Mouse (Mus musculus) midbrain, postnatal 0 days (tissue): ENCODE results near the gene Ndufs3. TPM values are rescaled to one million over a fixed set of nuclear protein-coding genes. Genes with fewer than 3 reads are reported as not detected.
"Not testable (repeated sequence)": the region's sequence is repeated elsewhere in the genome, so short reads cannot be mapped to it uniquely, and the experiment has no call there.

Source experiments
- ATAC-seq: fragments of 200-750 bp; cut with Nextera tagmentation; 2 replicates; pipeline ENCODE4 v1.8.0; 2017; ENCODE audit warnings: moderate number of reproducible peaks, mild to moderate bottlenecking, moderate TSS enrichment, moderate library complexity; ENCODE audit not compliant: low FRiP score
- DNase-seq: peaks from one replicate; pipeline ENCODE4 v3.0.0-alpha.2; 2015; ENCODE audit warnings: low spot score
- H3K27ac ChIP-seq: fragments of 300-500 bp; sonication (generic); 2 replicates; pipeline ENCODE4 v1.5.1; 2014; ENCODE audit warnings: low read depth, mild to moderate bottlenecking, low read length, mixed read lengths
- H3K27me3 ChIP-seq: fragments of 300-500 bp; sonication (generic); 2 replicates; pipeline ENCODE4 v1.6.1; 2014; ENCODE audit warnings: low read length, control low read depth, mixed read lengths; ENCODE audit not compliant: insufficient read depth
- H3K36me3 ChIP-seq: fragments of 300-500 bp; sonication (generic); 2 replicates; pipeline ENCODE4 v1.6.1; 2014; ENCODE audit warnings: low read length, control low read depth, mixed read lengths; ENCODE audit not compliant: insufficient read depth
- H3K4me1 ChIP-seq: fragments of 300-500 bp; sonication (generic); 2 replicates; pipeline ENCODE4 v1.6.1; 2014; ENCODE audit warnings: mild to moderate bottlenecking, control low read depth, antibody characterized with exemption, low read length, mixed read lengths; ENCODE audit not compliant: insufficient read depth
- H3K4me2 ChIP-seq: fragments of 300-500 bp; sonication (generic); 2 replicates; pipeline ENCODE4 v1.6.1; 2014; ENCODE audit warnings: low read depth, mild to moderate bottlenecking, low read length, mixed read lengths; ENCODE audit not compliant: poor library complexity, severe bottlenecking
- H3K4me3 ChIP-seq: fragments of 300-500 bp; sonication (generic); 2 replicates; pipeline ENCODE4 v1.5.1; 2014; ENCODE audit warnings: low read depth, mild to moderate bottlenecking, low read length, moderate library complexity
- H3K9ac ChIP-seq: fragments of 300-500 bp; sonication (generic); replicated peaks from 2 replicates; pipeline ENCODE4 v1.6.1; 2014; ENCODE audit warnings: mild to moderate bottlenecking, low read length, moderate library complexity, mixed read lengths; ENCODE audit not compliant: poor library complexity, severe bottlenecking
- H3K9me3 ChIP-seq: fragments of 300-500 bp; sonication (generic); 2 replicates; pipeline ENCODE4 v1.6.1; 2016; ENCODE audit warnings: low read length, control low read depth
- CTCF ChIP-seq: IDR thresholded peaks from 2 replicates; pipeline ENCODE4 v1.5.1; 2016; ENCODE audit warnings: antibody characterized with exemption, mild to moderate bottlenecking
- WGBS: fragments of 180-500 bp; shearing (Covaris S2); extraction: QIAGEN DNeasy Blood & Tissue Kit; methylation state at CpG from one replicate; pipeline ENCODE4 v1.1.7; 2014; 5-methylcytosine and 5-hydroxymethylcytosine counted together
- polyA plus RNA-seq: library from polyadenylated mRNA; unstranded; fragments of >200 nt; fragmentation: Nextera tagmentation; extraction: Ambion mirVana; gene quantifications from 2 replicates; pipeline ENCODE4 v1.2.1, GENCODE M21; 2015
- total RNA-seq: library from RNA; depleted of rRNA; stranded (reverse); fragments of >200 nt; gene quantifications from 2 replicates; pipeline ENCODE4 v1.2.3, GENCODE M21; 2014

The Ndufs3 gene
- total and polyA plus RNA-seq, 2 experiments from 2014 or later: 196 to 251 TPM

DNA sequence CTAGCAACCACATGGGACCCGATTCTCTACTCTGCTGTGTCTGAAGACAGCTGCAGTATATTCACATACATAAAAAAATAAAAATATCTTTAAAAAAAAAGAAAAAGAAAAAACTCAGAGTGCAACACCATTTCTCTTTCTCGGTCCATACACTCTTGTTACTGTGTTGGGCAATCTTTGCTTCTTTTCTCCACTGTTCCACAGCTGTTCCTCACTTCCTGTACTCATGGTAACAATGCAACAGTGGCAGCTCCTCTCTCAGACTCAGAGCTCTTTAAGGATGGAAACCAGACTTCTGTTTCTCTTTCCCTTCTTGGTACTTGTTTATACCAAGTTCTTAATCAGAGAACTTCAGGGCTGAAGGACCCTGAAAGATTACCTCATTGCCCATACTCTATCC is 1.2 kb downstream of the Ndufs3 start:
- Histone ChIP-seq H3K4me3 (peak overlapping the region; percentile 91), H3K27me3 (no peaks in the 10 kb centered on the region), H3K4me2 (peak overlapping the region; percentile 68), H3K9me3 (no peaks in the 10 kb centered on the region), H3K4me1 (0 out of 2 replicates have a peak, but pooled peaks cover 2% of the 10 kb centered on the region), H3K27ac (no peak overlapping the region), H3K9ac (peak overlapping the region; percentile 97), H3K36me3 (peaks cover 17% of the 10 kb centered on the region)
- DNase-seq (no peak), ATAC-seq (no peak)
- WGBS: 85% methylated on average over 2 of the region's 2 CpGs
- TF ChIP-seq CTCF: no peak

DNA sequence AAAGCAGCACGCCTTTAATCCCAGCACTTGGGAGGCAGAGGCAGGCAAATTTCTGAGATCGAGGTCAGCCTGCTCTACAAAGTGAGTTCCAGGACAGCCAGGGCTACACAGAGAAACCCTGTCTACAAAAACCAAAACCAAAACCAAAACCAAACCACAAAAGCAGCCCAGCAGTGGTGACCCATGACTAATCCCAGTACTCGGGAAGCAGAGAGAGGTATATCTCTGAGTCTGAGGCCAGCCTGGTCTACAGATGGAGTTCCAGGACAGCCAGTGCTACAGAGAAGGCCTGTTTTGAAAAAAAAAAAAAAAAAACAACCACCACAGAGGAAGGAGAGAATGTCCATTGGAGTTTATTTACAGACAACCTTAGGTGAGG is 10.3 kb downstream of the Ndufs3 start:
- not testable (repeated sequence) for ATAC-seq, DNase-seq, H3K9me3 ChIP-seq, H3K4me3 ChIP-seq, H3K9ac ChIP-seq, H3K4me2 ChIP-seq, H3K27ac ChIP-seq, H3K27me3 ChIP-seq, H3K4me1 ChIP-seq
- 91% methylated on average over 3 of the region's 3 CpGs for WGBS
- H3K36me3 ChIP-seq: peaks cover 33% of the 10 kb centered on the region

DNA sequence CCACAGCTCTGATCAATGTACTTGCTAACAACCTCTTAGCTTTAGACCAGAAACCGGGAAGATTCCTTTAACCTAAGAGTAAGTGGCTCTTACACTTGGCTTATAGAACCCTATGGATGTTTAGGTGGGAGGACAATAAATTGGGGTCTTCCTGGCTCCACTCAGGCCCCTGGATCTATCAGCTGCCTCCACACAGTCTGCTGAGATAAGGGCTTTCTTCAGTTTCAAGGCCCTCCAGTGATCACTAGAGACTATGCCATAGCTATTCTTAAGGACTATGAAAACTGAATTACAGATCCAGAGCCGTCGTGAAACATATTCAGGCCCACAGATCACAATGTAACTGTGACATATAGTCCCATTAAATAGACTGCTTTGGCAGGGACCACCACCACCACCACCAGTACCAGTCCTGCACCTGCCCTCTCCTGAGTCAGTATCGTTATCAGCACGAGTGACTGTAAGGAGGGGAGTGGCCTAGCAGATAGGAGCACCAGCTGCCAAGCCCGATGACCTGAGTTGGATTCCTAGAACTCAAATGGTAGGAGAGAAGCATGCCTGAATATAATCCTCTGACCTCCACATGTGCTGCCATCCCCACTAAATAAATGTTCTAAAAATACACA is 10.8 kb downstream of the Ndufs3 start:
- TF ChIP-seq CTCF: no peak
- Histone ChIP-seq H3K9me3 (no peaks in the 10 kb centered on the region), H3K27me3 (no peaks in the 10 kb centered on the region), H3K9ac (no peak overlapping the region), H3K4me3 (no peak overlapping the region), H3K4me1 (0 out of 2 replicates have a peak, but pooled peaks cover 5% of the 10 kb centered on the region), H3K27ac (no peak overlapping the region), H3K36me3 (peaks cover 29% of the 10 kb centered on the region), H3K4me2 (no peak overlapping the region)
- WGBS: 91% methylated on average over 6 of the region's 6 CpGs
- DNase-seq (no peak), ATAC-seq (no peak)

DNA sequence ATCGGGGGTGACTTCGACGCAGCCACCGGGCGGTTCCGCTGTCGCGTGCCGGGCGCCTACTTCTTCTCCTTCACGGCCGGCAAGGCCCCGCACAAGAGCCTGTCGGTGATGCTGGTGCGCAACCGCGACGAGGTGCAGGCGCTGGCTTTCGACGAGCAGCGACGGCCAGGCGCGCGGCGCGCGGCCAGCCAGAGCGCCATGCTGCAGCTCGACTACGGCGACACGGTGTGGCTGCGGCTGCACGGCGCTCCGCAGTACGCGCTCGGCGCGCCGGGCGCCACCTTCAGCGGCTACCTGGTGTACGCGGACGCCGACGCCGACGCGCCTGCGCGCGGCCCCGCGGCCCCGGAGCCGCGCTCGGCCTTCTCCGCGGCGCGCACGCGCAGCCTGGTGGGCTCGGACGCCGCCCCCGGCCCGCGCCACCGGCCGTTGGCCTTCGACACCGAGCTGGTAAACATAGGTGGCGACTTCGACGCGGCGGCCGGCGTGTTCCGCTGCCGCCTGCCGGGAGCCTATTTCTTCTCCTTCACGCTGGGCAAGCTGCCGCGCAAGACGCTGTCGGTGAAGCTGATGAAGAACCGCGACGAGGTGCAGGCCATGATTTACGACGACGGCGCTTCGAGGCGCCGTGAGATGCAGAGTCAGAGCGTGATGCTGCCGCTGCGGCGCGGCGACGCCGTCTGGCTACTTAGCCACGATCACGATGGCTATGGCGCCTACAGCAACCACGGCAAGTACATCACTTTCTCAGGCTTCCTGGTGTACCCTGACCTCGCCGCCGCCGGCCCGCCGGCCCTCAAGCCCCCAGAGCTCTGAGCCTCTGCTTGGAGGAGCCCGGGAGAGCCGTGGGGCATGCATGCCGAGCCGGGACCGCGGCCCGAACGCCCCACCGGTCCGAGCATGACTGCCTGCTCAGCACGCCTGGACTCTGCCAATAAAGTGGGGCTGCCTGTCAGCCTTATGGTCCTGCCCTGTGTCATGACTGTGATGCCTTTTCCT is 14.8 kb downstream of the Ndufs3 start:
- Histone ChIP-seq H3K36me3 (peaks cover 6% of the 10 kb centered on the region; the same call in 1 of the 2 replicates), H3K4me1 (0 out of 2 replicates have a peak, but pooled peaks cover 5% of the 10 kb centered on the region), H3K4me3 (peak overlapping the region; percentile 41), H3K27ac (peak overlapping the region; percentile 69), H3K9me3 (no peaks in the 10 kb centered on the region), H3K27me3 (no peaks in the 10 kb centered on the region), H3K4me2 (peak overlapping the region; percentile 64), H3K9ac (peak overlapping the region; percentile 59)
- DNase-seq: peak; percentile 82
- no peak for TF ChIP-seq CTCF
- ATAC-seq: peak; percentile 73
- 4% methylated on average over 113 of the region's 133 CpGs for WGBS

DNA sequence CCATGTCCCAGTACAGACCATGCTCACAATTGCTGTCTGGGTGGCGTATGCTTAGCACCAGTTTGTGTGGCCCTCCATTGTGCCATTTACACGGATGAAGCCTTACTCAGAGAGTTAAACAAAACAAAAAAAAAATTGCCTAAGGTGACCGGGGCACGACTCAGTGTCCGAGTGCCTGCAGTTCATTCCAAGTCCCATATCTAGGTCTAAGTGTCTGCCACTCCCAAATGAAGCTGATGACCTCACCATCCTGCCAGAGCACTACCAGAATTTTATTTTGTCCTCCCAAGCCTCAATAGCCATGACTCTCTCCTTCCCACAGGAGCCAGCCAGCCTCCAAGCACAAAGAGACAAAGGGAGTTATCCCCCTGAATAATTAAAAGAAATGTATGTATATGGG is 17.0 kb downstream of the Ndufs3 start:
- 64% methylated on average over 5 of the region's 5 CpGs for WGBS
- no peak for DNase-seq
- Histone ChIP-seq H3K4me2 (peak overlapping the region; percentile 79), H3K9ac (peak overlapping the region; percentile 89), H3K4me3 (peak overlapping the region; percentile 68), H3K27ac (peak overlapping the region; percentile 94), H3K27me3 (no peaks in the 10 kb centered on the region), H3K36me3 (peaks cover 6% of the 10 kb centered on the region; the same call in 1 of the 2 replicates), H3K4me1 (peaks cover 11% of the 10 kb centered on the region), H3K9me3 (no peaks in the 10 kb centered on the region)
- no peak for TF ChIP-seq CTCF
- no peak for ATAC-seq
